Mouse (Mus musculus): ENCODE results near the gene Tab1. TPM values are rescaled to one million over a fixed set of nuclear protein-coding genes. Genes with fewer than 3 reads are reported as not detected.

Tab1 gene
- polyA plus RNA-seq, 1 experiment = 14.2 TPM

DNA sequence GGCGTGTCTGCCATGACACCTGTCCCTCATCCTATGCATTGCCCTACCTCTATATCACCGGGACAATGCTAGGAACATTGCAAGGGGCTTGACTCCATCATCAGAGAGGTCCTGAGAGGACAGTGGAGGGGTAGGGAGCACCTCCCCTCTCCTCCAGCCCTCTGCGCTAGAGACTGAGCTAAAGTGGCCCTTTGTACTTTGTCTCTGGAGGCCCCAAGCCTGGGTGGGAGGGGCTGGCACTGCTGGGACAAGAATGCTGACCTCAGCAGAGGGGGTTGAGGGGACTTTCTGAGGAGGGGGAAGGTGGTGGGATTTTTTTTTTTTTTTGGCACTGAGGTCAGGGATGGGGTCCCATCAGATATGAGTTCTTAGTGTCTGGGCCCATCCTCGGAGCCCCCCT lies 57.1 kb downstream of the Tab1 start:
- TF ChIP-seq GATA1 (IDR thresholded peaks at IDR 0.05; ENCODE audit: low read length) = no peak

DNA sequence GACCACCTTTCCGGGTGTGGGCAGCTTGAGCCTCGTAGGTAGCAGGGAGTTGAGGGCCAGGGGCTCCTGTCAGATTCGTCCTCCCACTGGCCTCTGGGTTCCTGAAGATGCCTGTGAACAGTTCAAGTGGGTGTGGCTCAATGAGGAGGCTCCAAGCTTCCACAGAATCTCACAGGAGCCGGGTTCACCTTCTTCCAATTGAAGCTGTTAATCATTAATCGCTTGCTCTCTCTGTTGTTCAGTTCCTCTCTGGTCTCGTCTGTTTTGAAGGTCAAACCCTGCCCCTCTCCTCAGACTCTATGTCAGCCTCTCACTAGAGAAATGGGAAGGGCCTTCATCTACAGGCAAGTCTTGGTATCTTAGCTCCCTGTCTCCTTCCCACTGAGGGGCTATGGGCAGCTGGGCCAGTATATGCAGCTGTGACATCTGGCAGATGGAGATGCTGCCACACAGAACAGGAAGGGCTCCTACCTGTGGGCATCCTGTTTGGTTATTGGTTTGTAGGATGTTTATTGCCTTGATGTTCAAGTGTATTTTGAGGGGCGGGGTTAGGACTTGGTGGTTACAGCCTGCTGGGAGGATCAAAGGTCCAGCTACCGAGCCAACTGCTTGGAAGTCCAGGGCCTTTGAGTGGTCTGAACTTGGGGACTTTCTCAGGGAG lies 58.8 kb downstream of the Tab1 start:
- no peak for TF ChIP-seq GATA1 (IDR thresholded peaks at IDR 0.05; ENCODE audit: low read length)

DNA sequence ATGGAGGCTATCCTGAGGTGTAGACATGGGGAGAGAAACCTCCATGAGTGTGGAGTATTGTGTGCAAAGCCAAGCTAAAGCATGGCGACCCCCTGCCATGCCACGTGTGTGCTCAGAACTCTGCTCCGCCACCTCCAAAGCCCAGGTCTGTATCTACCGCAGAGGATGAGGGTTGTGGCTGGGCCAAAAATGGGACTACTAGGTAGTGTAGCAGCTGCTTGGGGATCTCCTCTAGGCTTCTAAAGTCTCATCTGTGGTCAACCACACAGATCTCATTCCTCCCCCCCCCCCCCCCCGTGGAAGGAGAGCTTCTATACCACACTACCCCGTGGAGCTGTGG lies 59.3 kb downstream of the Tab1 start:
- no peak for TF ChIP-seq GATA1 (IDR thresholded peaks at IDR 0.05; ENCODE audit: low read length)

DNA sequence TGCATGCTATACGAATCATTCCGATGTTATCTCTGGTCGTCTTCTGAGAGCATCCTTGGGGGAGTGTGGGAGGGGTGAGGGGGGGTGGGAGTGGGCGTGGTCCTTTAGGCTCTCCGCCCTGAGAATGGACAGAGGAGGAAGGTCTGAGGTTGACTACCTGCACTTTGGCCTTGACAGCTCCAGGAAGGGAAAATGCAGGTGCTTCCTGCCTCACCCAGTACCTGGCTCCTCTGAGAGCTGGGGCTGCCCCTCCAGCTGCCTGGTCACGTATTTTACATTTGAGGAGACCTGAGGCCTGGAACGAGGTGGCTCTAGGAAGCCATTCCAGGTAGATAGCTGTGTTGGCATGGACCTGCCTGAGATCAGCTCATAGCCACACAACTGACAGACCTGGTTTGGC lies 59.9 kb downstream of the Tab1 start:
- TF ChIP-seq GATA1 (IDR thresholded peaks at IDR 0.05; ENCODE audit: low read length) = no peak

DNA sequence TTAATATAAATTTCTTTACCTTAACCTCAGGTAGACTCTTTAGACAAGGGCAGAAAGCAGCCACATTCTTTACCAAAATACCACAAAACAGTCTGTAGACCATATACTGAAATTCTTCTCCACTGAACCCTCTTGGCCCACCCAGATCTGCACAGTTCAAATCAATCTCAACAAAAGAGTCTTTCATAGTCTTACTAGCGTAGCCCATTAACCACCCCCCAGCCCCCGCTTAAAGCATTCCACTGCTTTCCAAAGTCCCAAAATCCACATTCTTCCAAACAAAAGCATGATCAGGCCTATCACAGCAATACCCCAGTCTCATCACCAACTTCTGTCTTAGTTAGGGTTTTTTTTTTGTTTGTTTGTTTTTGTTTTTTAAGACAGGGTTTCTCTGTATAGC lies 66.6 kb downstream of the Tab1 start:
- no peak for TF ChIP-seq GATA1 (IDR thresholded peaks at IDR 0.05; ENCODE audit: low read length)

DNA sequence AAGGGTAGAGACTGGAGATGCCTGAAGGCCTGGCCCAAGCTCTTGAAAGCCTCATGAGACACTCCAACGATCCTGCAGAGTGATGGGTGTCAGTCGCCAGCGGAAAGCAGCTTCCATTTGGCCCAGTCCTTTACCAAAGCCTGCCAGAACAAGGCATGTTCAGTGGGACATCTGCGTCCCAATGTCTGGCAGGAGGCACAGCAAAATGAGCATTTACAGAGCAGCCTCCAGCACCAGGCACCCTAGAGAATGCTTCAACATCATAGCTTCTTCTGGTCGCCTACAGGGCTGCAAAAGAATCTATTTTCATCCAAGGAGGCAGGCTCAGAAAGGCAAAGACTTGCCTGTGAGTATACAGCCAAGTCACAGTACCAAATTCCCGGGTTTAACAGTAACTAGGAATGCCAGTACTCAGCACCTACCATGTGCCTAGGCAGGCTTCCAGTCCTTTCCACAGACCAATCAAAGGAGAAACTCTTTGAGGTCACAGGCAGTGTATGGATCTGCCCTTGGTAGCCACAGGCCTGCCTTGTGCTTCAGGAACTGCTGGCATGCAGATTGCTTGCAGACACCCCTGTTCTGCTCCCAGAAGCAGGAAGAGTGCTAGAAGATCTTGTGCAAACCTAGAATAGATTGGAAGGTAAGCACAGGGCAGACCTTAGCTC lies 69.3 kb downstream of the Tab1 start:
- TF ChIP-seq GATA1 (IDR thresholded peaks at IDR 0.05; ENCODE audit: low read length) = no peak

DNA sequence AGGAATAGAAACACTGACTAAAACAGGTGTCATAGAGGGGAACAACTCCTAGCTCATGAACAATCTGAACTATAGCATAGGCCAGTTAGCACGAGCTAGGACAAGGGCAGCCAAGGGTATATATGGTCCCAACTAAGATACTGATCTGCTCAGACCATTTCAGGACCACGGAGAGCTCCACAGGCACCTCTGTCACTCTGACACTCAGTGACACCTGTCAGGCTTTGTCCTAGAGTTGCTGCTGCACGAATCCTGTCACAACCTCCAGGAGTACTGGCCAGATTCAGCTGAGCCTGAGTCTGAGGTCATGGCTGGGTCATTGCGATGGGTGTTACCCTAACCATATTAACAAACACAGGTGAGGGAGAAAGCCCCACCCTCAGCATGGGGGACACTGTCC lies 70.5 kb downstream of the Tab1 start:
- TF ChIP-seq GATA1 (IDR thresholded peaks at IDR 0.05; ENCODE audit: low read length) = no peak

DNA sequence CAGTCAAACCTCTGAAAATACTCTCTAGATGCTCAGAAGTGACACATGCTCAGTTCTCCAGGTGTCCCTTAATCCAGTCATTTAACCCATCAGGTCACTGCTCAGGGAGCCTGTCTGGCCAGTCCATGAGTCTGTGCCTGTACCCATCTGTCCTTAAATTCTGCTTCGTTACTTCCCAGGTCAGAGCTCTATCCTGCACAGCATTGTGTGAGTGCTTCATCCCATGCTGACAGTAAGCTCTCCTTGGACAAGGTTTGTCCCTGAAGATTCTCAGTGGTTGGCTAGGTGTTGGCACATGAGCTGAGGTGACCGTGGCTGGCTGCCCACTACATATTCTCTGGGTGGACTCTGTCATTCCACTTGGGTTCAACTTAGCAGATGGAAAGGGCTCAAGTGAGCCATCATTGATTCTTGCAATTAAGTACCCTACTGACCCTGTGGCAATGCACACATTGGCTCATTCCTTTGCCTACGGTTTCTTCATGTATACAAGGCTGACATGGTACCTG lies 73.2 kb downstream of the Tab1 start:
- TF ChIP-seq GATA1 (IDR thresholded peaks at IDR 0.05; ENCODE audit: low read length) = no peak

DNA sequence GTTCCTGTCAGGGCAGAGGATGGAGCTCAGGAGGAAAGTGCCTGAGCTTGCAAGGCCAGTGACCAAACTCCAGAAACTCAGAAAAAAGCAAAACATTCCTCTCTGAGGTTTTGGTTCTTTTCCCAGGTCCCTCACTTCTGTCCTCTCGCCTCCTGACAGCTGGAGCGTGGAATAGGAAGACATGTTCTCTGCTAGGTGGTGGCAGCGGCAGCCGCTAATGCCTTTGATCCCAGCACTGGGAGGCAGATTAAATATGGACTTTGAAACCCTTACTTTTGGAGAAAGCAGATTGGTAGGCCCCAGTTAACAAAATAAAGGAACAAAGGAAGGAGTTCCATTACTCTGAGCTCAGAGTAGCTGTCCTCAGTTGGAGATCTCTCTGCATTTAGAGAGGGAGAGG lies 75.5 kb downstream of the Tab1 start:
- no peak for TF ChIP-seq GATA1 (IDR thresholded peaks at IDR 0.05; ENCODE audit: low read length)

Other genes with a start within 250 kb of the Tab1 start
- gene Apobec3, start 241.5 kb upstream of the Tab1 start, polyA plus RNA-seq (2012) = 0.64 and 0.77 TPM in 2 replicates
- 8.4 and 9.6 TPM in 2 replicates for gene Cbx7, start 162.0 kb upstream of the Tab1 start, polyA plus RNA-seq (2012)
- not detected in 2 replicates for gene Pdgfb, start 118.2 kb upstream of the Tab1 start, polyA plus RNA-seq (2012)
- 81.9 and 94.8 TPM in 2 replicates for gene Syngr1, start 41.8 kb upstream of the Tab1 start, polyA plus RNA-seq (2012)
- 41.0 and 159 TPM in 2 replicates for gene Rpl3, start 41.3 kb upstream of the Tab1 start, polyA plus RNA-seq (2012)
- not detected in 2 replicates for gene Mgat3, start 40.6 kb downstream of the Tab1 start, polyA plus RNA-seq (2012)
- 14.4 and 32.6 TPM in 2 replicates for gene Mief1, start 100.9 kb downstream of the Tab1 start, polyA plus RNA-seq (2012)
- gene AC140267.1, start 102.7 kb downstream of the Tab1 start, polyA plus RNA-seq (2012) = not detected in 2 replicates
- 115 and 131 TPM in 2 replicates for gene Atf4, start 122.1 kb downstream of the Tab1 start, polyA plus RNA-seq (2012)
- 72.6 and 92.5 TPM in 2 replicates for gene Rps19bp1, start 131.2 kb downstream of the Tab1 start, polyA plus RNA-seq (2012)
- not detected in 2 replicates for gene Cacna1i, start 154.1 kb downstream of the Tab1 start, polyA plus RNA-seq (2012)

All from G1E-ER4 (cell line).